Comparison of ENCODE assay signal across 8 mouse cellular contexts in genomic region chr4:117835531-117836111, GRCm38 (mm10). TPM values are rescaled to one million over a fixed set of nuclear protein-coding genes. Genes with fewer than 3 reads are reported as not detected.
DNase-seq lines count a peak whose midpoint lies in the region; ATAC-seq lines count a peak whose summit lies in the region.

No protein-coding gene starts in this region.

- ATAC-seq in kidney, embryonic 14.5 days (ENCODE audit: low FRiP score, low TSS enrichment), result peak; percentile 36
- ATAC-seq in liver, embryonic 11.5 days (replicated peaks; ENCODE audit: low FRiP score), result peak; percentile 67

- H3K27ac ChIP-seq in kidney, embryonic 14.5 days (ENCODE audit: low read depth, low read length), result peak overlapping the region; percentile 79
- H3K27ac ChIP-seq in liver, embryonic 11.5 days (ENCODE audit: low read depth, low read length), result peak overlapping the region; percentile 99

- 0 out of 2 replicates have a peak, but pooled peaks cover 15% of the 10 kb centered on the region for H3K4me1 ChIP-seq in kidney, embryonic 14.5 days (ENCODE audit: control insufficient read depth, insufficient read depth, low read length)
- H3K4me1 ChIP-seq in liver, embryonic 11.5 days (replicated peaks; ENCODE audit: control insufficient read depth, insufficient read depth, low read length), result peaks cover 59% of the 10 kb centered on the region

- DNase-seq in urinary bladder, adult 2 months (ENCODE audit: low spot score), result peak; percentile 53
- DNase-seq in urinary bladder, adult 18-20 months (ENCODE audit: low spot score in 2 of 2), result no peak
- DNase-seq in c-Kit-positive CD71-positive TER-119-negative erythroid progenitor cells, embryonic 14.5 days (ENCODE audit: low read depth), result peak; percentile 67
- DNase-seq in forelimb bud, embryonic 11.5 days (ENCODE audit: low read depth, low spot score), result peak; percentile 19
- peak; percentile 75 for DNase-seq in liver, embryonic 11.5 days (ENCODE audit: low spot score)
- DNase-seq in naive thymus-derived CD4-positive, alpha-beta T cell, adult 2 months (ENCODE audit: low read depth), result peak; percentile 51
- peak; percentile 60 for DNase-seq in testis, postnatal 14 days (ENCODE audit: low spot score)

- H3K36me3 ChIP-seq in kidney, embryonic 14.5 days (ENCODE audit: control insufficient read depth, insufficient read depth, low read length), result no peaks in the 10 kb centered on the region
- 0 out of 2 replicates have a peak, but pooled peaks cover 2% of the 10 kb centered on the region for H3K36me3 ChIP-seq in liver, embryonic 11.5 days (ENCODE audit: control insufficient read depth, insufficient read depth, low read length)

- peak overlapping the region; percentile 87 for H3K4me3 ChIP-seq in kidney, embryonic 14.5 days (ENCODE audit: low read length)
- H3K4me3 ChIP-seq in liver, embryonic 11.5 days (ENCODE audit: low read depth, low read length), result peak overlapping the region; percentile 85

- H3K4me2 ChIP-seq in kidney, embryonic 14.5 days (replicated peaks; ENCODE audit: low read depth, low read length), result peak overlapping the region; percentile 96
- H3K4me2 ChIP-seq in liver, embryonic 11.5 days, result peak overlapping the region; percentile 93

- WGBS in kidney, embryonic 14.5 days, result under 1% methylated on average over 60 of the region's 60 CpGs
- under 1% methylated on average over 57 of the region's 60 CpGs for WGBS in liver, embryonic 11.5 days

- H3K27me3 ChIP-seq in kidney, embryonic 14.5 days (ENCODE audit: control insufficient read depth, insufficient read depth, low read length), result no peaks in the 10 kb centered on the region; the same call in 1 of the 2 replicates
- H3K27me3 ChIP-seq in liver, embryonic 11.5 days (replicated peaks; ENCODE audit: control insufficient read depth, insufficient read depth, low read length), result no peaks in the 10 kb centered on the region

- no peaks in the 10 kb centered on the region for H3K9me3 ChIP-seq in kidney, embryonic 14.5 days (ENCODE audit: control insufficient read depth, low read length)
- no peaks in the 10 kb centered on the region for H3K9me3 ChIP-seq in liver, embryonic 11.5 days (ENCODE audit: control insufficient read depth, low read length)

- peak overlapping the region; percentile 82 for H3K9ac ChIP-seq in kidney, embryonic 14.5 days (ENCODE audit: low read depth, low read length)
- H3K9ac ChIP-seq in liver, embryonic 11.5 days (ENCODE audit: low read depth, low read length), result peak overlapping the region; percentile 90

RNA-seq across cellular contexts. Expression of gene Slc6a9, which starts 1.3 kb away (rescaled TPM):
- polyA plus RNA-seq in urinary bladder, adult 2 months (2012; rRNA removed), result 51.2 and 58.0 TPM in 2 replicates
- 9.4 and 11.0 TPM in 2 replicates for polyA plus RNA-seq in kidney, embryonic 14.5 days (2014; fragmentation: Nextera tagmentation; extraction: Ambion mirVana)
- polyA plus RNA-seq in liver, embryonic 11.5 days (2014; fragmentation: Nextera tagmentation; extraction: Ambion mirVana), result 21.7 and 26.3 TPM in 2 replicates

RNA-seq across cellular contexts. Expression of gene Ccdc24, which starts 36.7 kb away (rescaled TPM):
- polyA plus RNA-seq in urinary bladder, adult 2 months (2012; rRNA removed), result 0.90 and 1.7 TPM in 2 replicates
- polyA plus RNA-seq in kidney, embryonic 14.5 days (2014; fragmentation: Nextera tagmentation; extraction: Ambion mirVana), result 1.8 and 2.0 TPM in 2 replicates
- polyA plus RNA-seq in liver, embryonic 11.5 days (2014; fragmentation: Nextera tagmentation; extraction: Ambion mirVana), result 1.1 and 1.5 TPM in 2 replicates

RNA-seq across cellular contexts. Expression of gene B4galt2, which starts 47.7 kb away (rescaled TPM):
- polyA plus RNA-seq in urinary bladder, adult 2 months (2012; rRNA removed), result 18.4 and 23.8 TPM in 2 replicates
- 30.9 and 31.5 TPM in 2 replicates for polyA plus RNA-seq in kidney, embryonic 14.5 days (2014; fragmentation: Nextera tagmentation; extraction: Ambion mirVana)
- polyA plus RNA-seq in liver, embryonic 11.5 days (2014; fragmentation: Nextera tagmentation; extraction: Ambion mirVana), result 9.3 and 10.5 TPM in 2 replicates

RNA-seq across cellular contexts. Expression of gene Atp6v0b, which starts 51.5 kb away (rescaled TPM):
- polyA plus RNA-seq in urinary bladder, adult 2 months (2012; rRNA removed), result 245 and 352 TPM in 2 replicates
- 182 and 213 TPM in 2 replicates for polyA plus RNA-seq in kidney, embryonic 14.5 days (2014; fragmentation: Nextera tagmentation; extraction: Ambion mirVana)
- 212 and 229 TPM in 2 replicates for polyA plus RNA-seq in liver, embryonic 11.5 days (2014; fragmentation: Nextera tagmentation; extraction: Ambion mirVana)

RNA-seq across cellular contexts. Expression of gene Dph2, which starts 56.2 kb away (rescaled TPM):
- polyA plus RNA-seq in urinary bladder, adult 2 months (2012; rRNA removed), result 9.6 and 14.0 TPM in 2 replicates
- 19.1 and 22.0 TPM in 2 replicates for polyA plus RNA-seq in kidney, embryonic 14.5 days (2014; fragmentation: Nextera tagmentation; extraction: Ambion mirVana)
- 21.9 and 23.1 TPM in 2 replicates for polyA plus RNA-seq in liver, embryonic 11.5 days (2014; fragmentation: Nextera tagmentation; extraction: Ambion mirVana)

Comparison
In these comparisons a context has a peak if more than half of its experiments do, and no peak if none do; other contexts are left out.
1. DNase-seq: peak in urinary bladder, adult 2 months (single experiment), c-Kit-positive CD71-positive TER-119-negative erythroid progenitor cells, embryonic 14.5 days (single experiment), forelimb bud, embryonic 11.5 days (single experiment), liver, embryonic 11.5 days (single experiment), naive thymus-derived CD4-positive, alpha-beta T cell, adult 2 months (single experiment) and testis, postnatal 14 days (single experiment); none in urinary bladder, adult 18-20 months (0 of 2).